ENCODE assay signal across 12 mouse cellular contexts in the genomic region with DNA sequence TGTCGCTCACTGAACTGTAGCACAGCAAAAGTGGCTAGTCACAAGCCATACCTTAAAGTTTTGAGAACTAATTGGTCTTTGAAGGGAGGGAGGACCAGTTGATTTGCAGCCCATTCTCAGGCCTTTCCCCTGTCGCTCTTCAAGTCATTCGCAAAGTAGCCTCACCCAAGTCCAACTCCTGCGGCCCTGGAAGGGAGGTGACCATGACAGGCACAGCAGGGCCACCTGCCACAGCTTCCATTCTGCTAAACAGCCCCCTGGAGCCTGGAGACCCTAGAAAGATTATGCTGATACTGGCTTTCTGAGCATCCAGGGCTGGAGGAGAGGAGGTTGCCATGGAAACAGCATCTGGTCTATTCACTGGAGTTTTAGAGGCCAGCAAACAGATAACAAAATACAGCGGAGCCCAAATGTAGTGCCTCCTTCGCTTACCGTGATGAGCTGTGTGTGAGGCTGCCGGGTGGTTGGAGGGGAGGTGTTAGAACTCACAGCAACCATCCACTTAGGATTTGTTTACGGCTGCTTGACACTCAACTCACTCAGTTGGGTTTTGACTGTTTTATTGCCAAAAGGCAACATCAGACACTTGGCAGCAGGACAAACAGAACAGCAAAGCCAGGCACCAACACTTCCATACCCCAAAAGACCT.
DNase-seq lines count a peak whose midpoint lies in the region; ATAC-seq lines count a peak whose summit lies in the region.
"Had no signal": no experiment of that assay in that cellular context is flagged by ENCODE, and none has a peak within 500 bp of the region (broad histone marks: within the 10 kb centered on the region; RNA-seq: fewer than 3 reads in every experiment).

No protein-coding gene starts in this region.

- H3K36me3 ChIP-seq in lung, embryonic 16.5 days (ENCODE audit: control insufficient read depth, insufficient read depth, low read length), result no peaks in the 10 kb centered on the region
- H3K36me3 ChIP-seq in forebrain, embryonic 12.5 days (replicated peaks), result no peaks in the 10 kb centered on the region
- H3K36me3 ChIP-seq in hindbrain, embryonic 15.5 days, result no peaks in the 10 kb centered on the region
- no peaks in the 10 kb centered on the region for H3K36me3 ChIP-seq in neural tube, embryonic 14.5 days (ENCODE audit: control insufficient read depth, insufficient read depth, low read length)
- H3K36me3 ChIP-seq: G1E had no signal

- no peak overlapping the region for H3K4me3 ChIP-seq in lung, embryonic 16.5 days (ENCODE audit: low read length)
- no peak overlapping the region for H3K4me3 ChIP-seq in forebrain, embryonic 12.5 days (replicated peaks)
- H3K4me3 ChIP-seq in hindbrain, embryonic 15.5 days, result no peak overlapping the region
- H3K4me3 ChIP-seq in neural tube, embryonic 14.5 days (ENCODE audit: low read depth, low read length), result no peak overlapping the region

- DNase-seq in lung, postnatal 25 days (ENCODE audit: low spot score), result no peak
- no peak for DNase-seq in spleen, adult 18-20 months
- DNase-seq in urinary bladder, postnatal 14 days (ENCODE audit: low spot score), result no peak
- DNase-seq: adrenal gland, postnatal 25 days; cerebellum, postnatal 36 days; kidney, postnatal 10 days; liver had no signal

- 43% methylated on average over 9 of the region's 9 CpGs for WGBS in lung, embryonic 16.5 days
- 49% methylated on average over 9 of the region's 9 CpGs for WGBS in forebrain, embryonic 12.5 days
- 28% methylated on average over 9 of the region's 9 CpGs for WGBS in hindbrain, embryonic 15.5 days
- WGBS in neural tube, embryonic 14.5 days, result 34% methylated on average over 9 of the region's 9 CpGs

- ATAC-seq in lung, embryonic 16.5 days (ENCODE audit: low read depth), result peak; percentile 20; the same call in 1 of the 2 replicates
- no peak for ATAC-seq in forebrain, embryonic 12.5 days (ENCODE audit: low FRiP score)
- ATAC-seq in hindbrain, embryonic 15.5 days (ENCODE audit: low FRiP score, low read depth), result peak; percentile 57; the same call in 1 of the 2 replicates
- ATAC-seq in neural tube, embryonic 14.5 days (ENCODE audit: low read depth), result peak; percentile 49

- H3K9me3 ChIP-seq in lung, embryonic 16.5 days (ENCODE audit: control insufficient read depth, low read length), result no peaks in the 10 kb centered on the region
- no peaks in the 10 kb centered on the region for H3K9me3 ChIP-seq in forebrain, embryonic 12.5 days
- no peaks in the 10 kb centered on the region for H3K9me3 ChIP-seq in hindbrain, embryonic 15.5 days
- H3K9me3 ChIP-seq in neural tube, embryonic 14.5 days (ENCODE audit: control insufficient read depth, low read length), result no peaks in the 10 kb centered on the region
- H3K9me3 ChIP-seq: G1E had no signal

- no peak overlapping the region for H3K9ac ChIP-seq in lung, embryonic 16.5 days (ENCODE audit: low read length)
- H3K9ac ChIP-seq in forebrain, embryonic 12.5 days, result no peak overlapping the region
- H3K9ac ChIP-seq in hindbrain, embryonic 15.5 days, result no peak overlapping the region
- H3K9ac ChIP-seq in neural tube, embryonic 14.5 days (replicated peaks; ENCODE audit: low read depth, low read length), result no peak overlapping the region

- H3K27ac ChIP-seq in lung, embryonic 16.5 days (ENCODE audit: low read length), result no peak overlapping the region
- 0 out of 2 replicates have a peak overlapping the region, but pooled peaks have one; percentile 15 for H3K27ac ChIP-seq in forebrain, embryonic 12.5 days
- peak overlapping the region; percentile 70 for H3K27ac ChIP-seq in hindbrain, embryonic 15.5 days (replicated peaks)
- H3K27ac ChIP-seq in neural tube, embryonic 14.5 days (ENCODE audit: low read depth, low read length), result no peak overlapping the region

- no peaks in the 10 kb centered on the region for H3K4me1 ChIP-seq in lung, embryonic 16.5 days (replicated peaks; ENCODE audit: control insufficient read depth, insufficient read depth, low read length)
- peaks cover 23% of the 10 kb centered on the region for H3K4me1 ChIP-seq in forebrain, embryonic 12.5 days
- H3K4me1 ChIP-seq in hindbrain, embryonic 15.5 days (replicated peaks), result peaks cover 35% of the 10 kb centered on the region
- peaks cover 8% of the 10 kb centered on the region for H3K4me1 ChIP-seq in neural tube, embryonic 14.5 days (ENCODE audit: control insufficient read depth, insufficient read depth, low read length)

- H3K4me2 ChIP-seq in lung, embryonic 16.5 days (ENCODE audit: low read depth, low read length), result no peak overlapping the region
- no peak overlapping the region for H3K4me2 ChIP-seq in forebrain, embryonic 12.5 days
- H3K4me2 ChIP-seq in hindbrain, embryonic 15.5 days, result no peak overlapping the region; the same call in 1 of the 2 replicates
- H3K4me2 ChIP-seq in neural tube, embryonic 14.5 days (ENCODE audit: low read depth, low read length), result no peak overlapping the region

- no peaks in the 10 kb centered on the region for H3K27me3 ChIP-seq in lung, embryonic 16.5 days (ENCODE audit: control insufficient read depth, insufficient read depth, low read depth, low read length)
- H3K27me3 ChIP-seq in forebrain, embryonic 12.5 days, result 0 out of 2 replicates have a peak, but pooled peaks cover 4% of the 10 kb centered on the region
- H3K27me3 ChIP-seq in hindbrain, embryonic 15.5 days, result no peaks in the 10 kb centered on the region
- H3K27me3 ChIP-seq in neural tube, embryonic 14.5 days (ENCODE audit: control insufficient read depth, insufficient read depth, low read length), result no peaks in the 10 kb centered on the region

Comparison
In these comparisons a context has a peak if more than half of its experiments do, and no peak if none do; other contexts are left out.
1. H3K27ac ChIP-seq: peak in forebrain, embryonic 12.5 days (single experiment) and hindbrain, embryonic 15.5 days (single experiment); none in lung, embryonic 16.5 days (single experiment) and neural tube, embryonic 14.5 days (single experiment).